Mouse (Mus musculus) heart, adult 9 months (tissue): Measurements from ENCODE around the gene Kmt5a.
"Not testable (repeated sequence)": the region's sequence is repeated elsewhere in the genome, so short reads cannot be mapped to it uniquely, and the experiment has no call there.

Experiments
- DNase-seq, 2 experiments: peaks; one replicate each; pipeline ENCODE4 v3.0.0; 2022; ENCODE audit warnings: low spot score in 2 of 2

Kmt5a gene

GRCm38 (mm10) chr5:124482966-124483654 is 43.4 kb downstream of the Kmt5a start, which contains the start of gene Snrnp35:
Snrnp35 (plus strand) TSS chr5:124483134.
- peak; percentile 87 to 93 for DNase-seq

- no peak for DNase-seq
These were observed 44.1 kb downstream of the Kmt5a start for GRCm38 (mm10) chr5:124483655-124484396.

- DNase-seq, result no peak
These were observed 45.9 kb downstream of the Kmt5a start for GRCm38 (mm10) chr5:124485654-124486053.

- DNase-seq, result no peak
These were observed 49.2 kb downstream of the Kmt5a start for GRCm38 (mm10) chr5:124488885-124489284.

GRCm38 (mm10) chr5:124491732-124492131 is 52.0 kb downstream of the Kmt5a start:
- no peak for DNase-seq

- DNase-seq, result no peak
These were observed 52.9 kb downstream of the Kmt5a start for GRCm38 (mm10) chr5:124492618-124493017.

- no peak for DNase-seq
These were observed 53.7 kb downstream of the Kmt5a start for GRCm38 (mm10) chr5:124493455-124493854.

- no peak for DNase-seq
These were observed 55.8 kb downstream of the Kmt5a start for GRCm38 (mm10) chr5:124495547-124495946.

GRCm38 (mm10) chr5:124496614-124497514 is 57.1 kb downstream of the Kmt5a start:
- no peak for DNase-seq

GRCm38 (mm10) chr5:124498221-124498876 is 58.6 kb downstream of the Kmt5a start:
- peak; percentile 83 to 84 for DNase-seq

GRCm38 (mm10) chr5:124499001-124499400 is 59.3 kb downstream of the Kmt5a start:
- no peak for DNase-seq

- not testable (repeated sequence) for DNase-seq
These were observed 60.3 kb downstream of the Kmt5a start for GRCm38 (mm10) chr5:124500037-124500436.

GRCm38 (mm10) chr5:124500573-124500972 is 60.8 kb downstream of the Kmt5a start:
- DNase-seq, result peak; percentile 43 to 65

GRCm38 (mm10) chr5:124501541-124501940 is 61.8 kb downstream of the Kmt5a start:
- DNase-seq, result no peak

- no peak for DNase-seq
These were observed 64.0 kb downstream of the Kmt5a start for GRCm38 (mm10) chr5:124503742-124504141.

GRCm38 (mm10) chr5:124505235-124505634 is 65.5 kb downstream of the Kmt5a start:
- DNase-seq, result no peak

- DNase-seq, result peak; percentile 70 to 73
These were observed 67.1 kb downstream of the Kmt5a start for GRCm38 (mm10) chr5:124506731-124507359.

- DNase-seq, result no peak
These were observed 69.5 kb downstream of the Kmt5a start for GRCm38 (mm10) chr5:124509200-124509599.

GRCm38 (mm10) chr5:124509742-124510237 is 70.1 kb downstream of the Kmt5a start:
- peak; percentile 78 to 84 for DNase-seq

GRCm38 (mm10) chr5:124510536-124511050 is 70.9 kb downstream of the Kmt5a start:
- DNase-seq, result no peak
